Mouse (Mus musculus) adrenal gland, adult 2 months (tissue): ENCODE data around the gene Ptgfr. TPM values are rescaled to one million over a fixed set of nuclear protein-coding genes. Genes with fewer than 3 reads are reported as not detected.

Experiments
- polyA plus RNA-seq: library from polyadenylated mRNA; depleted of rRNA; stranded (reverse); fragments of >200 nt; gene quantifications from 2 replicates; pipeline ENCODE4 v1.2.3, GENCODE M21; 2012; rRNA removed
- total RNA-seq, 2 experiments: library from RNA; stranded (reverse); gene quantifications; 2 replicates each; pipeline ENCODE4 v1.2.3; 2021

Gene Ptgfr
- total and polyA plus RNA-seq, 3 experiments = 0.07 to 0.97 (median 0.49) TPM

Other genes with a start within 250 kb of the Ptgfr start
- gene Ifi44, start 87.7 kb downstream of the Ptgfr start, total RNA-seq = 1 to 10 TPM; 6.3 to 6.9 TPM
- gene Ifi44, start 87.7 kb downstream of the Ptgfr start, polyA plus RNA-seq = 2.9 and 4.3 TPM in 2 replicates
- not detected for gene Ifi44l, start 74.7 kb downstream of the Ptgfr start, total RNA-seq
- not detected in 2 replicates for gene Ifi44l, start 74.7 kb downstream of the Ptgfr start, polyA plus RNA-seq